Mouse (Mus musculus) testis, adult 2 months (tissue): Measurements from ENCODE around the gene Tmem106b. TPM values are rescaled to one million over a fixed set of nuclear protein-coding genes. Genes with fewer than 3 reads are reported as not detected.

Experiments
- H3K27ac ChIP-seq: fragments of 200-500 bp; 2 replicates; pipeline ENCODE4 v1.5.1; 2012; ENCODE audit warnings: low read depth, low read length; ENCODE audit not compliant: control insufficient read depth, insufficient read depth
- H3K27me3 ChIP-seq: fragments of 200-500 bp; 2 replicates; pipeline ENCODE4 v1.6.1; 2012; ENCODE audit warnings: mild to moderate bottlenecking, low read length, moderate library complexity; ENCODE audit not compliant: control insufficient read depth, insufficient read depth
- H3K36me3 ChIP-seq: fragments of 200-500 bp; 2 replicates; pipeline ENCODE4 v1.6.1; 2012; ENCODE audit warnings: mild to moderate bottlenecking, low read length; ENCODE audit not compliant: control insufficient read depth, insufficient read depth
- H3K4me1 ChIP-seq: fragments of 200-500 bp; 2 replicates; pipeline ENCODE4 v1.6.1; 2012; ENCODE audit warnings: low read length; ENCODE audit not compliant: control insufficient read depth, insufficient read depth
- H3K4me3 ChIP-seq: fragments of 200-500 bp; 2 replicates; pipeline ENCODE4 v1.5.1; 2012; ENCODE audit warnings: low read depth, mild to moderate bottlenecking, low read length, moderate library complexity, mixed read lengths; ENCODE audit not compliant: control insufficient read depth
- CTCF ChIP-seq: fragments of 200-500 bp; IDR thresholded peaks from 2 replicates; pipeline ENCODE4 v1.5.1; 2012; ENCODE audit warnings: low read depth, mild to moderate bottlenecking, inconsistent platforms, low read length, moderate library complexity; ENCODE audit not compliant: control insufficient read depth, insufficient read depth, insufficient replicate concordance
- POLR2A ChIP-seq: fragments of 200-500 bp; IDR thresholded peaks from 2 replicates; pipeline ENCODE4 v1.6.1; 2012; ENCODE audit warnings: low read depth, mild to moderate bottlenecking, inconsistent platforms, low read length, moderate library complexity; ENCODE audit not compliant: control insufficient read depth
- polyA plus RNA-seq: library from polyadenylated mRNA; depleted of rRNA; stranded (reverse); fragments of >200 nt; gene quantifications from 2 replicates; pipeline ENCODE4 v1.2.3, GENCODE M21; 2012; rRNA removed

Gene Tmem106b
- polyA plus RNA-seq, 1 experiment: 6.1 TPM

DNA sequence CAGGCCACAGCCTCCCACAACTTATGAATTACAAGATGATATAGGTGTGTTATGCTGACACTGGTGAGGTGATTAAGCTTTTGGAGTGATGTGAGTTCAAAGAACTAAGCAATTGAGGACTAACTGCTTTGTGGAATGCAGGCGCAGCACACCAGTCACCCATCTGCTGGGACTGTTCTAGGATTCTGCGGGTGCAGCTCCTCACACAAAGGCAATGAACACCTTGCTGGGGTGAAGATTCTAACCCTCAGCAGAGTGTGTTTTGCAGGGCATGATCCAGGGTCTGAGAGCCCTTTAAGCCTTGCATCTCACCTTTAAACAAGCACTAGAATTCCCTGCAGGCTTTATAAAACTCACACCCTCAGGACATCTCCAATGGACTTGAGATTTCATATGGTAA, 30.6 kb downstream of the Tmem106b start:
- no peaks in the 10 kb centered on the region for H3K4me1 ChIP-seq
- H3K27ac ChIP-seq: no peak overlapping the region
- TF ChIP-seq CTCF (no peak), POLR2A (no peak)
- no peaks in the 10 kb centered on the region for H3K27me3 ChIP-seq
- no peak overlapping the region for H3K4me3 ChIP-seq
- H3K36me3 ChIP-seq: no peaks in the 10 kb centered on the region

DNA sequence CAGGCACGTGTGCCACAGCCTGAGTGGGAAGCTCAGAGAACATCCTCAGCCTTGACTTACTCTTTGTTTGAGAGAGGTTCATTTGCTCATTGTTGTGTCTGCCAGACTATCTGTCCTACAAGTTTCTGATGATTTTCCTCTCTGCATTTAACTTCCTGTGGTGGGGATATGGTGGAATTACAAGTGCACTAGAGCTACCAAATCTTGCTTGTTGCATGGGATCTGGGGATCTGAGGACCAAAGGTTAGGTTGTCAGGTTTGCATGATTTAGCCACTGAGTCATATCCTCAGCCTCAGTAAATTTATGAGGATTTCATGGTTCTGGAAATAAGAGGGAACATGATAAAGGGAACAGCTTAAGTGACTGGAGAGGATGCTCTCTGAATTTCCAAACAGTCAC, 39.1 kb downstream of the Tmem106b start:
- no peaks in the 10 kb centered on the region for H3K27me3 ChIP-seq
- H3K36me3 ChIP-seq: no peaks in the 10 kb centered on the region
- no peak overlapping the region for H3K4me3 ChIP-seq
- H3K27ac ChIP-seq: no peak overlapping the region
- TF ChIP-seq POLR2A (no peak), CTCF (no peak)
- no peaks in the 10 kb centered on the region for H3K4me1 ChIP-seq

- Histone ChIP-seq H3K27me3 (no peaks in the 10 kb centered on the region), H3K27ac (no peak overlapping the region), H3K4me3 (no peak overlapping the region), H3K4me1 (no peaks in the 10 kb centered on the region), H3K36me3 (no peaks in the 10 kb centered on the region)
- TF ChIP-seq CTCF: no peak
- TF ChIP-seq POLR2A: no peak
Observed at GRCm38 (mm10) chr6:13137255-13137654, 67.7 kb downstream of the Tmem106b start.

Other genes starting within 250 kb of the Tmem106b start
- gene Vwde, start 155.2 kb downstream of the Tmem106b start, polyA plus RNA-seq: not detected in 2 replicates